Mouse (Mus musculus): ENCODE data around the gene Btbd11. TPM values are rescaled to one million over a fixed set of nuclear protein-coding genes. Genes with fewer than 3 reads are reported as not detected.
"Not testable (repeated sequence)": the region's sequence is repeated elsewhere in the genome, so short reads cannot be mapped to it uniquely, and the experiment has no call there.

The Btbd11 gene
- polyA plus RNA-seq, 1 experiment, result 1.8 TPM

DNA sequence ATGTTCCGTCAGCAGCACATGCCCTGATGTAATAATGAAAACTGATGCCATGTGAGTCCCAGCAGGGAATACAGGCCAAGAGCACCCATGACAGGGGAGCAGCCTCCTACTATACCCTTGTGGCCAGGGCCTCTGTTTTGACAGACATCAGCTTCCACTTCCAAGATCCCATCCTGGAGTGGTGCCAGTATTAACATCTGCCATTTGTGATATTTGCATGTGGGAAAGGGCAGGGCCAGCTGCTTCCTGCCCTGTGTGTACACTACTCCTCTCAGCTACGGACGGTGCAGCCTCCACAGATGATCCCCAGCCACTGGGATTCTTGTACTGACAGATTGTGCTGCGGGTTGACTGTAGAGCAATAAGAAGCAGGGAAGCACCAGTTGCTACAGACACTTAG, 269.3 kb downstream of the Btbd11 start:
- H3K4me1 ChIP-seq (ENCODE audit: control insufficient read depth, insufficient read depth, insufficient read length, low read length), result no peaks in the 10 kb centered on the region
- no peaks in the 10 kb centered on the region for H3K27me3 ChIP-seq (ENCODE audit: control insufficient read depth, insufficient read depth, low read length)
- H3K27ac ChIP-seq (ENCODE audit: insufficient read depth, low read depth, low read length), result no peak overlapping the region
- no peak for TF ChIP-seq CTCF (IDR thresholded peaks at IDR 0.05; ENCODE audit: extremely low read depth, insufficient read length, insufficient replicate concordance, low read depth, low read length)
- TF ChIP-seq POLR2A (IDR thresholded peaks at IDR 0.05; ENCODE audit: low read depth, low read length), result no peak
- H3K36me3 ChIP-seq (ENCODE audit: control insufficient read depth, insufficient read depth, low read length), result no peaks in the 10 kb centered on the region
- 35% methylated on average over 4 of the region's 4 CpGs for WGBS
- H3K4me3 ChIP-seq (ENCODE audit: low read depth, low read length), result no peak overlapping the region

DNA sequence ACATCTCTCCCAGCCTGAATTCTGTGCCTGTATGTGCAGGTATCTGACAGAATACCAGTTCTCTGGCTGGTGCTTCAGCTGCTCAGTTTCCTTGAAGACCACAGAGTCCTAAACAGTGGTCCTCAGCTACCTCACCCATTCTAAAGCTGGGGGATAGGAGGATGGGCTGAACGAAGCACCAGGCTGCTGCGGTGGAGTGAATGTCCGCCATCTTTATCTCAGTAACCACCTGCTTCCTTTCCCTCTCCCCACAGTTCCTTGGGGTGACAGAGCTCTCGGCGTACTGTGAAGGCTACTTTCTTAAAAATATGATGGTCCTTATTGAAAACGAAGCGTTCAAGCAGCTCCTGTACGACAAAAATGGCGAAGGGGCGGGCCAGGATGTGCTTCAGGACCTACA, 271.3 kb downstream of the Btbd11 start:
- TF ChIP-seq POLR2A (IDR thresholded peaks at IDR 0.05; ENCODE audit: low read depth, low read length) (no peak), CTCF (IDR thresholded peaks at IDR 0.05; ENCODE audit: extremely low read depth, insufficient read length, insufficient replicate concordance, low read depth, low read length) (no peak)
- Histone ChIP-seq H3K27ac (ENCODE audit: insufficient read depth, low read depth, low read length) (no peak overlapping the region), H3K4me1 (ENCODE audit: control insufficient read depth, insufficient read depth, insufficient read length, low read length) (no peaks in the 10 kb centered on the region), H3K4me3 (ENCODE audit: low read depth, low read length) (no peak overlapping the region), H3K27me3 (ENCODE audit: control insufficient read depth, insufficient read depth, low read length) (no peaks in the 10 kb centered on the region), H3K36me3 (ENCODE audit: control insufficient read depth, insufficient read depth, low read length) (no peaks in the 10 kb centered on the region)
- WGBS, result 86% methylated on average over 10 of the region's 10 CpGs

DNA sequence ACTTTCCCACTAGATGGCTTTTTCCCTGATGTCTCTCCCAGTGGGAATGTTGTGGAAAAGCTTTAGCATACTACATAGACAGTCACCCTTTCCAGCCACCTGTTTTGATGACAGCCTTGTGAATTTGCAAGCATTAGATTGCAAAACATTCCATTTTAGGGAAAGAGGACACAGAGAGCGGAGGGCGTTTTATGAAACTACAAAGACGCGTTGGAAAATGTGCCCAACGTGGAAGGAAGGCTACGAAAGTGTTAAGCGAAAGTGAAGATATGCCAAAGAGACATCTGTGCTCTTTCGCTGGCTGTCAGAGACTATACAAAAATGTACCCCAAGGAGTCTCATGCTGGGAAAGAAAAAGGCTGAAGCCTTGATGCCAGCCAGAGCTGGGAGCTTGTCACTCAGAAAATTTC, 286.9 kb downstream of the Btbd11 start:
- H3K36me3 ChIP-seq (ENCODE audit: control insufficient read depth, insufficient read depth, low read length), result no peaks in the 10 kb centered on the region
- no peak overlapping the region for H3K27ac ChIP-seq (ENCODE audit: insufficient read depth, low read depth, low read length)
- TF ChIP-seq CTCF (IDR thresholded peaks at IDR 0.05; ENCODE audit: extremely low read depth, insufficient read length, insufficient replicate concordance, low read depth, low read length), result no peak
- TF ChIP-seq POLR2A (IDR thresholded peaks at IDR 0.05; ENCODE audit: low read depth, low read length), result no peak
- no peaks in the 10 kb centered on the region for H3K4me1 ChIP-seq (ENCODE audit: control insufficient read depth, insufficient read depth, insufficient read length, low read length)
- H3K27me3 ChIP-seq (ENCODE audit: control insufficient read depth, insufficient read depth, low read length), result no peaks in the 10 kb centered on the region
- H3K4me3 ChIP-seq (ENCODE audit: low read depth, low read length), result no peak overlapping the region
- WGBS, result 88% methylated on average over 8 of the region's 8 CpGs

DNA sequence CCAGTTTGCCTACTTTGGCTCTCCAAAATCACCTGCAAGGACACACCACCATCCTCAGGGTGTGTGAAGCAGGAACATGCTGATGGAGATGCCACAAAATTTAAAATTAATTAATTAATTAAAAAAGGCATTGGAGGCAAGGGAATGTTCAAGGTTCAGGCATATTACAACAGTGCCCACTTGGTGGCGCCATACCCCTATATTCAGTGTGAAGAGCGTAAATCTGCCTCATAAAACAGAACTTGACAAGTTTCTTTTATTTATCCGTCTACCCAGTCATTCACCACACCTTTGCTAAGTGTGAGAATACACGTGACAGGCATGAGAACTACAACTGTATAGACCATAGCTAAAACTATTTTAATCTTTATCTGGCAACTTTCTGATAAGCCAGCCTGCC, 292.0 kb downstream of the Btbd11 start:
- H3K4me3 ChIP-seq (ENCODE audit: low read depth, low read length), result no peak overlapping the region
- 5% methylated on average over 4 of the region's 4 CpGs for WGBS
- no peak overlapping the region for H3K27ac ChIP-seq (ENCODE audit: insufficient read depth, low read depth, low read length)
- H3K4me1 ChIP-seq (ENCODE audit: control insufficient read depth, insufficient read depth, insufficient read length, low read length), result no peaks in the 10 kb centered on the region
- TF ChIP-seq CTCF (IDR thresholded peaks at IDR 0.05; ENCODE audit: extremely low read depth, insufficient read length, insufficient replicate concordance, low read depth, low read length), result no peak
- TF ChIP-seq POLR2A (IDR thresholded peaks at IDR 0.05; ENCODE audit: low read depth, low read length), result no peak
- no peaks in the 10 kb centered on the region for H3K36me3 ChIP-seq (ENCODE audit: control insufficient read depth, insufficient read depth, low read length)
- H3K27me3 ChIP-seq (ENCODE audit: control insufficient read depth, insufficient read depth, low read length), result no peaks in the 10 kb centered on the region

DNA sequence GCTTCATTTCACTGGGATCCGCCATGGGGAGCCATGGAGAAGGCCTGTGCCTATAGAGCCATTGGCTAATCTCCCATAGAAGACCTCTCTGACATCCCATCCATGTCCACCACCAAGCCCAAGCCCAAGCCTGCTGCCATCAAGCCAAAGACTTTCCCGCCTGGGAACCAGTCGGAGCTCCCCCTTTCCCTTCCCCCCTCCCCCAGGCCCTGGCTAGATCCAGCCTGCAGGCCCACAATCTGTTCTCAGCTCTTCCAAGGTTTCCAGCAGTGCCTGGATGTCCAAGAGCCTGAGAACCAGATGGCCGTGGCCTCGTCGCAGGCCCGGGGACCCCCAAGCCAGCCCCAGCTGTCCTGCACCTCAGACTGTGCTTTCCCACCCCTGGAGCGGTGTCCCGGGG, 295.8 kb downstream of the Btbd11 start:
- no peaks in the 10 kb centered on the region for H3K4me1 ChIP-seq (ENCODE audit: control insufficient read depth, insufficient read depth, insufficient read length, low read length)
- H3K36me3 ChIP-seq (ENCODE audit: control insufficient read depth, insufficient read depth, low read length), result no peaks in the 10 kb centered on the region
- H3K4me3 ChIP-seq (ENCODE audit: low read depth, low read length), result no peak overlapping the region
- 95% methylated on average over 9 of the region's 9 CpGs for WGBS
- H3K27me3 ChIP-seq (ENCODE audit: control insufficient read depth, insufficient read depth, low read length), result no peaks in the 10 kb centered on the region
- TF ChIP-seq POLR2A (IDR thresholded peaks at IDR 0.05; ENCODE audit: low read depth, low read length) (no peak), CTCF (IDR thresholded peaks at IDR 0.05; ENCODE audit: extremely low read depth, insufficient read length, insufficient replicate concordance, low read depth, low read length) (no peak)
- H3K27ac ChIP-seq (ENCODE audit: insufficient read depth, low read depth, low read length), result no peak overlapping the region

DNA sequence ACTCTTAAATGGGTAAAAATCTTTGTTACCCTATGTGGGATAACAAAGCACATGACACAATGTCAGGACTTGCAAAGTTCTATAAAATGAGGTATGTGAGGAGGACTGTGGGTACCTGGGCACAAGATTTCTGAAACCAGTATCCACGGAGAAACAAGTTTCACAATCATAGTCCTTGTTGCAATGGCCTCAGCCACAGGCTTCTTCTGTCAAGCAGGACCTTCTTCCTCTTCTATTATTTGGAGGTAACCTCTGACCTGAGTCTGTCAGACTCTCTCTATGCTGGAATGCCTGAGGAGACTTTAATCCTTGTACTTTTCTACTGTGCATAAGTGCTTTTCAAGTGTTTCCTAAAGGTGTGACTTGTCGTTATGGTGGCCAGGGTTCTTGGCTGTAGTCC, 307.8 kb downstream of the Btbd11 start:
- not testable (repeated sequence) for H3K27me3 ChIP-seq (ENCODE audit: control insufficient read depth, insufficient read depth, low read length); H3K36me3 ChIP-seq (ENCODE audit: control insufficient read depth, insufficient read depth, low read length); H3K4me1 ChIP-seq (ENCODE audit: control insufficient read depth, insufficient read depth, insufficient read length, low read length); H3K27ac ChIP-seq (ENCODE audit: insufficient read depth, low read depth, low read length); H3K4me3 ChIP-seq (ENCODE audit: low read depth, low read length)
- WGBS, result 50% methylated on average over 2 of the region's 2 CpGs

DNA sequence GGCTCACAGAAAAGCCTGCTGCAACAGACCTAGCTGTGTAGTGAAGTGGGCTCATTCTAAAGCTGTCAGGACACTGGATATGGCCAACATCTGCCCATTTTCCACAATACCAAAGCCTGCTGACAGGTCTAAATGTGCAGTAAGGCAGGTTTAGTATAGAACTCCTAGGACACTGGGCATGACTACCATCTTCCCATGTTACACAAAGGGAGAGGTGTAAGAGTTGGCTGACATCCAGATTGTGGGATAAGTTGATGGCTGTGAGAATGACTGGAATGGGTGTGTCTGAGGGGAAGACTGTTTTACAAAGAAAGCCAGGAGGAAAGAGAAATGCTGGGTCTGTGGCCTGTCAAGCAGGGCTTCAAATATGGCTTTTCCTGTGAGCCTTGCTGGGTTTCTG, 313.1 kb downstream of the Btbd11 start:
- H3K27me3 ChIP-seq (ENCODE audit: control insufficient read depth, insufficient read depth, low read length), result no peaks in the 10 kb centered on the region
- no peaks in the 10 kb centered on the region for H3K36me3 ChIP-seq (ENCODE audit: control insufficient read depth, insufficient read depth, low read length)
- no peak overlapping the region for H3K27ac ChIP-seq (ENCODE audit: insufficient read depth, low read depth, low read length)
- no peaks in the 10 kb centered on the region for H3K4me1 ChIP-seq (ENCODE audit: control insufficient read depth, insufficient read depth, insufficient read length, low read length)
- H3K4me3 ChIP-seq (ENCODE audit: low read depth, low read length), result no peak overlapping the region
- TF ChIP-seq POLR2A (IDR thresholded peaks at IDR 0.05; ENCODE audit: low read depth, low read length) (no peak), CTCF (IDR thresholded peaks at IDR 0.05; ENCODE audit: extremely low read depth, insufficient read length, insufficient replicate concordance, low read depth, low read length) (no peak)

DNA sequence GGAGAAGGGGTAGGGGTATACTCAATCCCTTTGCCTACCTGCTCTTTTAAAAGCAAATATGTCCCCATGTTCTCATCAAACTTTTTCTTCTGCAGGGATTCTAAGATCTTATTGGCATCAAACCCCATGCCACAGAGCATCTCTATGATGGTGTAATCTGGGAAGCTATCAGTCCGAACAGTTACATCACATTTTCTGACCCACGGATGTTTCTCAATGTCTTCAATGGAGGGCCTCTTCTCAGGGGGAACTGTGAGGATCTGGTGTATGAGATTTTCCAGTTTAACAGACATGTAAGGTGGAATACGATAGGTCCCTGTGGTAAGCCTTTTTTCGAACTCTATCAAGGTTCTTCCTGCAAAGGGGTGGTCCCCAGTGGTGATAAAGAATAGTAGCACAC, 323.2 kb downstream of the Btbd11 start:
- H3K27ac ChIP-seq (ENCODE audit: insufficient read depth, low read depth, low read length); H3K4me1 ChIP-seq (ENCODE audit: control insufficient read depth, insufficient read depth, insufficient read length, low read length); H3K4me3 ChIP-seq (ENCODE audit: low read depth, low read length); H3K36me3 ChIP-seq (ENCODE audit: control insufficient read depth, insufficient read depth, low read length); H3K27me3 ChIP-seq (ENCODE audit: control insufficient read depth, insufficient read depth, low read length): not testable (repeated sequence)
- WGBS, result 85% methylated on average over 4 of the region's 4 CpGs

Other genes with a start within 250 kb of the Btbd11 start
- gene Cry1, start 201.8 kb upstream of the Btbd11 start, polyA plus RNA-seq (2012; rRNA removed), result 6.5 and 14.7 TPM in 2 replicates

Measured in small intestine, adult 2 months (tissue).